Mouse (Mus musculus) erythroid progenitor cell, adult 5-6 weeks (primary cell): Measurements from ENCODE around the gene Dlx5. TPM values are rescaled to one million over a fixed set of nuclear protein-coding genes. Genes with fewer than 3 reads are reported as not detected.

Source experiments
- total RNA-seq, 2 experiments: library from RNA; stranded (forward) in 1 of 2; stranded (reverse) in 1 of 2; fragments of 150-400 nt in 1 of 2; fragments of 186-747, 209-891 nt in 1 of 2; gene quantifications; 2 replicates each; pipeline versions ENCODE4 v1.2.3 to v1.2.4; 2015 to 2017; ENCODE audit warnings: low replicate concordance in 2 of 2

Dlx5 gene
- total RNA-seq, 2 experiments from 2014 or later, result not detected

Other genes with a start within 250 kb of the Dlx5 start
- gene Dlx6, start 18.8 kb downstream of the Dlx5 start, total RNA-seq (2015; ENCODE audit: low replicate concordance), result not detected in 2 replicates
- gene Dlx6, start 18.8 kb downstream of the Dlx5 start, total RNA-seq (2017; ENCODE audit: low replicate concordance), result not detected in 2 replicates
- gene Sdhaf3, start 73.9 kb upstream of the Dlx5 start, total RNA-seq (2015; ENCODE audit: low replicate concordance), result 0.72 and 0.84 TPM in 2 replicates
- gene Sdhaf3, start 73.9 kb upstream of the Dlx5 start, total RNA-seq (2017; ENCODE audit: low replicate concordance), result 0.39 and 0.68 TPM in 2 replicates